8 mouse cellular contexts compared by ENCODE assay signal in the genomic region with DNA sequence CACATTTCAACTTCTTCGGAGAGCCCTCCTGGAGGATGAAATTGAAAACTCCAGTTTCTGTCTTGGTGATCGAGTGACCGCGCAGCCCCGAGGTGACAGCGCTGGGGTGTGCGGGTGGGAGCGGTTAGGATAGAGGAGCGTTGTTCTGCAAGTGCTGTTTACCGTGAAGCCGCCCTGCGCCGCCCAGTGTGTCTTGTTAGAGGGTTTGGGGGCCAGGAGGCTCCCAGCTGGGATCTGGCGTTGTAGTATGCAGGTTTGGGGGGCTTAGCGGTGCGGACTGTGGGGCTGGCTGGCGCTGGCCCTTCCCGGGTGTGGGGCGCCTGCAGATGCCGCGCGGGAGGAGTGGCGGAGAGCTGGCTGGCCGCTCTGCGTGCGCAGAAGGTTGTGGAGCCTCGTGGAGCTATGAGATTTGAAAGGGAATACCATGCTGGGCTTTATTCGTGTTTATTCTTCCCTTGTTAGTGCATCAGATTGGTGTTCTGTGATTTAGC. TPM values are rescaled to one million over a fixed set of nuclear protein-coding genes. Genes with fewer than 3 reads are reported as not detected.
DNase-seq lines count a peak whose midpoint lies in the region; ATAC-seq and TF ChIP-seq lines count a peak whose summit lies in the region.

No protein-coding gene starts in this region.

- H3K4me3 ChIP-seq in megakaryocyte, embryonic 14.5 days (replicated peaks): peak overlapping the region; percentile 90
- H3K4me3 ChIP-seq in cerebellum, adult 2 months (replicated peaks; ENCODE audit: insufficient read depth, low read depth, low read length): peak overlapping the region; percentile 50
- H3K4me3 ChIP-seq in intestine, embryonic 16.5 days (ENCODE audit: low read length): peak overlapping the region; percentile 98
- H3K4me3 ChIP-seq in liver, adult 2 months (ENCODE audit: insufficient read depth, low read depth, low read length): peak overlapping the region; percentile 85
- H3K4me3 ChIP-seq in neural tube, embryonic 12.5 days: peak overlapping the region; percentile 93

- peaks cover 19% of the 10 kb centered on the region for H3K4me1 ChIP-seq in megakaryocyte, embryonic 14.5 days
- H3K4me1 ChIP-seq in cerebellum, adult 2 months (ENCODE audit: control insufficient read depth, insufficient read depth, low read length): no peaks in the 10 kb centered on the region; the same call in 1 of the 2 replicates
- H3K4me1 ChIP-seq in intestine, embryonic 16.5 days (ENCODE audit: control insufficient read depth, insufficient read depth, low read length): peaks cover 21% of the 10 kb centered on the region
- H3K4me1 ChIP-seq in liver, adult 2 months (ENCODE audit: control insufficient read depth, insufficient read depth, low read length): 0 out of 2 replicates have a peak, but pooled peaks cover 1% of the 10 kb centered on the region
- peaks cover 35% of the 10 kb centered on the region for H3K4me1 ChIP-seq in neural tube, embryonic 12.5 days

- peak; percentile 18 to 44 for DNase-seq in cerebellum, adult 2 months
- DNase-seq in gastrocnemius, postnatal 25 days: peak; percentile 31
- DNase-seq in liver, adult 2 months (ENCODE audit: extremely low read depth, low read depth, low spot score): no peak

- H3K36me3 ChIP-seq in megakaryocyte, embryonic 14.5 days (replicated peaks; ENCODE audit: low read length): no peaks in the 10 kb centered on the region
- no peaks in the 10 kb centered on the region for H3K36me3 ChIP-seq in intestine, embryonic 16.5 days (ENCODE audit: control insufficient read depth, insufficient read depth, low read length)
- H3K36me3 ChIP-seq in liver, adult 2 months (ENCODE audit: control insufficient read depth, insufficient read depth, low read length): no peaks in the 10 kb centered on the region
- no peaks in the 10 kb centered on the region for H3K36me3 ChIP-seq in neural tube, embryonic 12.5 days

- H3K9me3 ChIP-seq in megakaryocyte, embryonic 14.5 days: peaks cover 19% of the 10 kb centered on the region
- no peaks in the 10 kb centered on the region for H3K9me3 ChIP-seq in intestine, embryonic 16.5 days (ENCODE audit: control insufficient read depth, low read length)
- no peaks in the 10 kb centered on the region for H3K9me3 ChIP-seq in neural tube, embryonic 12.5 days

- WGBS in cerebellum, adult 2 months: 1% methylated on average over 28 of the region's 28 CpGs
- under 1% methylated on average over 28 of the region's 28 CpGs for WGBS in intestine, embryonic 16.5 days
- WGBS in liver, adult 2 months: 3% methylated on average over 28 of the region's 28 CpGs
- under 1% methylated on average over 28 of the region's 28 CpGs for WGBS in neural tube, embryonic 12.5 days

- no peaks in the 10 kb centered on the region for H3K79me2 ChIP-seq in liver, adult 2 months (ENCODE audit: control insufficient read depth, insufficient read depth, low read length)

- H3K27me3 ChIP-seq in megakaryocyte, embryonic 14.5 days (replicated peaks): peaks cover 60% of the 10 kb centered on the region
- no peaks in the 10 kb centered on the region for H3K27me3 ChIP-seq in cerebellum, adult 2 months (ENCODE audit: control insufficient read depth, insufficient read depth, low read length)
- no peaks in the 10 kb centered on the region for H3K27me3 ChIP-seq in intestine, embryonic 16.5 days (replicated peaks; ENCODE audit: control insufficient read depth, insufficient read depth, low read length)
- H3K27me3 ChIP-seq in liver, adult 2 months (ENCODE audit: control insufficient read depth, insufficient read depth, low read length): no peaks in the 10 kb centered on the region
- no peaks in the 10 kb centered on the region for H3K27me3 ChIP-seq in neural tube, embryonic 12.5 days (replicated peaks)

- peak overlapping the region; percentile 90 for H3K9ac ChIP-seq in intestine, embryonic 16.5 days (ENCODE audit: low read depth, low read length)
- peak overlapping the region; percentile 89 for H3K9ac ChIP-seq in liver, adult 2 months (ENCODE audit: low read depth, low read length)
- peak overlapping the region; percentile 93 for H3K9ac ChIP-seq in neural tube, embryonic 12.5 days

- peak overlapping the region; percentile 73 for H3K4me2 ChIP-seq in intestine, embryonic 16.5 days (ENCODE audit: low read depth, low read length)
- H3K4me2 ChIP-seq in neural tube, embryonic 12.5 days (replicated peaks): peak overlapping the region; percentile 81

- no peak for TF ChIP-seq POLR2A in cerebellum, adult 2 months (IDR thresholded peaks at IDR 0.05; ENCODE audit: borderline replicate concordance, insufficient read depth, low read length)
- TF ChIP-seq POLR2A in liver, adult 2 months (IDR thresholded peaks at IDR 0.05; ENCODE audit: extremely low read depth, insufficient read depth, low read length): no peak

- H3K27ac ChIP-seq in cerebellum, adult 2 months (ENCODE audit: insufficient read depth, low read length): 0 out of 2 replicates have a peak overlapping the region, but pooled peaks have one; percentile 37
- peak overlapping the region; percentile 80 for H3K27ac ChIP-seq in intestine, embryonic 16.5 days (ENCODE audit: low read length)
- H3K27ac ChIP-seq in liver, adult 2 months (replicated peaks; ENCODE audit: insufficient read depth, low read depth, low read length): no peak overlapping the region
- H3K27ac ChIP-seq in neural tube, embryonic 12.5 days: peak overlapping the region; percentile 79; the same call in 1 of the 2 replicates

- no peak for TF ChIP-seq CTCF in cerebellum, adult 2 months (IDR thresholded peaks at IDR 0.05; ENCODE audit: borderline replicate concordance, insufficient read depth, low read depth, low read length)
- no peak for TF ChIP-seq CTCF in liver, adult 2 months (IDR thresholded peaks at IDR 0.05; ENCODE audit: low read depth, low read length)

- ATAC-seq in megakaryocyte, adult 5-6 weeks (ENCODE audit: poor library complexity, severe bottlenecking): no peak
- ATAC-seq in intestine, embryonic 16.5 days: peak; percentile 19
- peak; percentile 39 for ATAC-seq in neural tube, embryonic 12.5 days (ENCODE audit: low FRiP score, low read depth)
- no peak for ATAC-seq in erythroid progenitor cell, adult 5-6 weeks (replicated peaks; ENCODE audit: low FRiP score, poor library complexity, severe bottlenecking)

RNA-seq across cellular contexts. Expression of a gene that starts 0.7 kb away (rescaled TPM):
- polyA plus RNA-seq in megakaryocyte, embryonic 14.5 days (2012; ENCODE audit: insufficient read depth, low replicate concordance): 0.21 TPM in 1 of 2 replicates, not detected in the other
- 1.9 and 3.6 TPM in 2 replicates for total RNA-seq in megakaryocyte, adult 5-6 weeks (2015)
- 0.94 and 1.3 TPM in 2 replicates for total RNA-seq in megakaryocyte, adult 5-6 weeks (2017)
- polyA plus RNA-seq in cerebellum, adult 2 months (2012; rRNA removed): 7.8 and 8.6 TPM in 2 replicates
- 1 to 10 TPM; 3.2 to 3.4 TPM for total RNA-seq in gastrocnemius, postnatal 25 days (2021)
- 13.5 and 14.2 TPM in 2 replicates for polyA plus RNA-seq in intestine, embryonic 16.5 days (2015; fragmentation: Nextera tagmentation; extraction: Ambion mirVana)
- total RNA-seq in liver, adult 2 months (2014; rRNA removed): 0.46 and 0.67 TPM in 2 replicates
- 0.34 and 0.45 TPM in 2 replicates for polyA plus RNA-seq in liver, adult 2 months (2012; rRNA removed)
- polyA plus RNA-seq in neural tube, embryonic 12.5 days (2016; fragmentation: Nextera tagmentation; extraction: Ambion mirVana): 35.3 and 37.4 TPM in 2 replicates
- 0.72 TPM in 1 of 2 replicates, not detected in the other for total RNA-seq in erythroid progenitor cell, adult 5-6 weeks (2015; ENCODE audit: low replicate concordance)
- not detected in 2 replicates for total RNA-seq in erythroid progenitor cell, adult 5-6 weeks (2017; ENCODE audit: low replicate concordance)

Comparison
In these comparisons a context has a peak if more than half of its experiments do, and no peak if none do; other contexts are left out.
1. ATAC-seq: peak in intestine, embryonic 16.5 days (single experiment) and neural tube, embryonic 12.5 days (single experiment); none in megakaryocyte, adult 5-6 weeks (single experiment) and erythroid progenitor cell, adult 5-6 weeks (single experiment).
2. Peak in every context shown above with its lines, with median percentiles within 50 percentile points of each other: H3K4me3 ChIP-seq and H3K9ac ChIP-seq.